Mouse (Mus musculus) midbrain, embryonic 12.5 days (tissue): ENCODE results near the gene Srgap3. TPM values are rescaled to one million over a fixed set of nuclear protein-coding genes. Genes with fewer than 3 reads are reported as not detected.

Source experiments
- ATAC-seq: fragments of 200-750 bp; cut with Nextera tagmentation; 2 replicates; pipeline ENCODE4 v1.8.0; 2017; ENCODE audit warnings: low read depth, moderate TSS enrichment, moderate library complexity; ENCODE audit not compliant: low FRiP score
- H3K27ac ChIP-seq: fragments of 300-500 bp; sonication (generic); replicated peaks from 2 replicates; pipeline ENCODE4 v1.5.1; 2016; ENCODE audit warnings: mild to moderate bottlenecking
- H3K27me3 ChIP-seq: fragments of 300-500 bp; sonication (generic); 2 replicates; pipeline ENCODE4 v1.6.1; 2016; ENCODE audit warnings: mild to moderate bottlenecking
- H3K36me3 ChIP-seq: fragments of 300-500 bp; sonication (generic); 2 replicates; pipeline ENCODE4 v1.6.1; 2016
- H3K4me1 ChIP-seq: fragments of 300-500 bp; sonication (generic); 2 replicates; pipeline ENCODE4 v1.6.1; 2016
- H3K4me2 ChIP-seq: fragments of 300-500 bp; sonication (generic); replicated peaks from 2 replicates; pipeline ENCODE4 v1.6.1; 2016; ENCODE audit warnings: mild to moderate bottlenecking, moderate library complexity
- H3K4me3 ChIP-seq: fragments of 300-500 bp; sonication (generic); 2 replicates; pipeline ENCODE4 v1.5.1; 2016; ENCODE audit warnings: mild to moderate bottlenecking
- H3K9ac ChIP-seq: fragments of 300-500 bp; sonication (generic); replicated peaks from 2 replicates; pipeline ENCODE4 v1.6.1; 2016; ENCODE audit warnings: mild to moderate bottlenecking, moderate library complexity
- H3K9me3 ChIP-seq: fragments of 300-500 bp; sonication (generic); 2 replicates; pipeline ENCODE4 v1.6.1; 2016; ENCODE audit warnings: mild to moderate bottlenecking
- WGBS: fragments of 180-500 bp; shearing (Covaris S2); methylation state at CpG from one replicate; pipeline ENCODE4 v1.1.7; 2016; 5-methylcytosine and 5-hydroxymethylcytosine counted together
- polyA plus RNA-seq: library from polyadenylated mRNA; unstranded; fragments of >200 nt; fragmentation: Nextera tagmentation; extraction: Ambion mirVana; gene quantifications from 2 replicates; pipeline ENCODE4 v1.2.1, GENCODE M21; 2016

Srgap3 gene
- polyA plus RNA-seq, 1 experiment from 2014 or later: 60.5 TPM

- Histone ChIP-seq H3K27me3 (no peaks in the 10 kb centered on the region), H3K36me3 (peaks cover 19% of the 10 kb centered on the region), H3K4me3 (no peak overlapping the region), H3K27ac (no peak overlapping the region), H3K9ac (no peak overlapping the region), H3K9me3 (no peaks in the 10 kb centered on the region), H3K4me1 (no peaks in the 10 kb centered on the region), H3K4me2 (no peak overlapping the region)
- 92% methylated on average over 2 of the region's 2 CpGs for WGBS
- no peak for ATAC-seq
Observed at GRCm38 (mm10) chr6:112684065-112684464, 263.0 kb downstream of the Srgap3 start.

Other genes with a start within 250 kb of the Srgap3 start
- gene Thumpd3, start 99.0 kb upstream of the Srgap3 start, polyA plus RNA-seq: 63.9 and 65.2 TPM in 2 replicates
- 64.0 and 69.1 TPM in 2 replicates for gene Setd5, start 130.1 kb upstream of the Srgap3 start, polyA plus RNA-seq
- 38.7 and 46.3 TPM in 2 replicates for gene Lhfpl4, start 248.1 kb upstream of the Srgap3 start, polyA plus RNA-seq